Mouse (Mus musculus) adrenal gland, postnatal 10 days (tissue): ENCODE data around the gene Pappa2. TPM values are rescaled to one million over a fixed set of nuclear protein-coding genes. Genes with fewer than 3 reads are reported as not detected.

ENCODE experiments used
- DNase-seq: peaks from one replicate; pipeline ENCODE4 v3.0.0; 2021; ENCODE audit warnings: mixed read lengths
- long read RNA-seq, 2 experiments: library from polyadenylated mRNA; stranded (forward); transcript quantifications; one replicate each; pipeline ENCODE4 v2.0.0; 2021
- total RNA-seq, 2 experiments: library from RNA; stranded (reverse); gene quantifications; 2 replicates each; pipeline ENCODE4 v1.2.3; 2021

Gene Pappa2
- total RNA-seq: under 1 TPM; 0.18 to 0.30 TPM
- long read RNA-seq, experiment 1: 0 reads
- long read RNA-seq, experiment 2: 0 reads

GRCm38 (mm10) chr1:158980390-158980789 lies at the start of gene Pappa2:
Pappa2 (minus strand) TSS chr1:158980490.
- no peak for DNase-seq

- DNase-seq: no peak
Observed at GRCm38 (mm10) chr1:159029106-159029505, 48.8 kb upstream of the Pappa2 start.

GRCm38 (mm10) chr1:159014940-159015660 lies 34.8 kb upstream of the Pappa2 start:
- DNase-seq: no peak

GRCm38 (mm10) chr1:158987042-158987441 lies 6.8 kb upstream of the Pappa2 start:
- DNase-seq: no peak

- DNase-seq: no peak
Observed at GRCm38 (mm10) chr1:158962340-158962739, 17.9 kb downstream of the Pappa2 start.

GRCm38 (mm10) chr1:158960984-158961383 lies 19.3 kb downstream of the Pappa2 start:
- no peak for DNase-seq

GRCm38 (mm10) chr1:158960549-158960948 lies 19.7 kb downstream of the Pappa2 start:
- no peak for DNase-seq

- DNase-seq: no peak
Observed at GRCm38 (mm10) chr1:158956361-158956760, 23.9 kb downstream of the Pappa2 start.

GRCm38 (mm10) chr1:158954785-158955184 lies 25.5 kb downstream of the Pappa2 start:
- DNase-seq: no peak

- peak; percentile 76 for DNase-seq
Observed at GRCm38 (mm10) chr1:158953479-158954207, 26.6 kb downstream of the Pappa2 start.

GRCm38 (mm10) chr1:158949041-158949440 lies 31.2 kb downstream of the Pappa2 start:
- no peak for DNase-seq

GRCm38 (mm10) chr1:158947981-158948735 lies 32.1 kb downstream of the Pappa2 start:
- peak; percentile 56 for DNase-seq

- no peak for DNase-seq
Observed at GRCm38 (mm10) chr1:158944936-158945335, 35.4 kb downstream of the Pappa2 start.

- DNase-seq: no peak
Observed at GRCm38 (mm10) chr1:158942864-158943263, 37.4 kb downstream of the Pappa2 start.

- DNase-seq: no peak
Observed at GRCm38 (mm10) chr1:158940966-158941365, 39.3 kb downstream of the Pappa2 start.

- no peak for DNase-seq
Observed at GRCm38 (mm10) chr1:158934447-158934846, 45.8 kb downstream of the Pappa2 start.

- DNase-seq: no peak
Observed at GRCm38 (mm10) chr1:158931202-158931827, 49.0 kb downstream of the Pappa2 start.

GRCm38 (mm10) chr1:158929369-158929768 lies 50.9 kb downstream of the Pappa2 start:
- DNase-seq: no peak

GRCm38 (mm10) chr1:158920451-158920850 lies 59.8 kb downstream of the Pappa2 start:
- no peak for DNase-seq

- no peak for DNase-seq
Observed at GRCm38 (mm10) chr1:158918890-158919289, 61.4 kb downstream of the Pappa2 start.

GRCm38 (mm10) chr1:158917067-158917466 lies 63.2 kb downstream of the Pappa2 start:
- peak; percentile 34 for DNase-seq

- no peak for DNase-seq
Observed at GRCm38 (mm10) chr1:158915592-158915991, 64.7 kb downstream of the Pappa2 start.
